Mouse (Mus musculus): ENCODE results near the gene Olfml3. TPM values are rescaled to one million over a fixed set of nuclear protein-coding genes. Genes with fewer than 3 reads are reported as not detected.

Olfml3 gene
- polyA plus RNA-seq (2015; fragmentation: Nextera tagmentation; extraction: Ambion mirVana) = 48.5 and 51.2 TPM in 2 replicates

- ATAC-seq (replicated peaks; ENCODE audit: low FRiP score, low read depth) = peak; percentile 76
- peak within 1 kb of the TSS; percentile 67 for H3K4me2 ChIP-seq (ENCODE audit: low read length)
- H3K4me1 ChIP-seq (replicated peaks; ENCODE audit: insufficient read depth, low read length) = peaks cover 15% of the 10 kb centered on the region; the same call in 1 of the 2 replicates
- WGBS = under 1% methylated on average over 18 of the region's 18 CpGs
- peak within 1 kb of the TSS; percentile 45; the same call in 1 of the 2 replicates for H3K9ac ChIP-seq (ENCODE audit: low read depth, low read length)
- H3K27me3 ChIP-seq (ENCODE audit: insufficient read depth, low read length) = no peaks in the 10 kb centered on the region
- H3K4me3 ChIP-seq (replicated peaks; ENCODE audit: low read depth, low read length) = peak within 1 kb of the TSS; percentile 33
- peak; percentile 90 for TF ChIP-seq CTCF (IDR thresholded peaks at IDR 0.05; ENCODE audit: low read depth)
- H3K36me3 ChIP-seq (ENCODE audit: insufficient read depth, low read length) = peaks cover 6% of the 10 kb centered on the region; the same call in 1 of the 2 replicates
- peak within 1 kb of the TSS; percentile 82 for H3K27ac ChIP-seq
- DNase-seq (ENCODE audit: low spot score) = peak; percentile 94
- H3K9me3 ChIP-seq (replicated peaks; ENCODE audit: low read length) = no peaks in the 10 kb centered on the region
Observed at GRCm38 (mm10) chr3:103737778-103738571, at the start of gene Olfml3. TSS of gene Olfml3 (minus strand) at chr3:103738001.

GRCm38 (mm10) chr3:103787225-103787624, 49.4 kb upstream of the Olfml3 start:
- Histone ChIP-seq H3K36me3 (ENCODE audit: insufficient read depth, low read length) (no peaks in the 10 kb centered on the region), H3K4me1 (replicated peaks; ENCODE audit: insufficient read depth, low read length) (0 out of 2 replicates have a peak, but pooled peaks cover 8% of the 10 kb centered on the region), H3K9me3 (replicated peaks; ENCODE audit: low read length) (no peaks in the 10 kb centered on the region), H3K4me3 (replicated peaks; ENCODE audit: low read depth, low read length) (no peak overlapping the region), H3K4me2 (ENCODE audit: low read length) (no peak overlapping the region), H3K9ac (ENCODE audit: low read depth, low read length) (no peak overlapping the region), H3K27ac (no peak overlapping the region), H3K27me3 (ENCODE audit: insufficient read depth, low read length) (no peaks in the 10 kb centered on the region)
- TF ChIP-seq CTCF (IDR thresholded peaks at IDR 0.05; ENCODE audit: low read depth) = no peak
- DNase-seq (ENCODE audit: low spot score) (no peak), ATAC-seq (replicated peaks; ENCODE audit: low FRiP score, low read depth) (no peak)
- WGBS = 54% methylated on average over 7 of the region's 7 CpGs

GRCm38 (mm10) chr3:103782844-103783609, 45.2 kb upstream of the Olfml3 start:
- no peak for DNase-seq (ENCODE audit: low spot score)
- Histone ChIP-seq H3K36me3 (ENCODE audit: insufficient read depth, low read length) (no peaks in the 10 kb centered on the region), H3K27me3 (ENCODE audit: insufficient read depth, low read length) (no peaks in the 10 kb centered on the region), H3K4me2 (ENCODE audit: low read length) (no peak overlapping the region), H3K4me3 (replicated peaks; ENCODE audit: low read depth, low read length) (no peak overlapping the region), H3K27ac (no peak overlapping the region), H3K9ac (ENCODE audit: low read depth, low read length) (no peak overlapping the region), H3K4me1 (replicated peaks; ENCODE audit: insufficient read depth, low read length) (no peaks in the 10 kb centered on the region), H3K9me3 (replicated peaks; ENCODE audit: low read length) (no peaks in the 10 kb centered on the region)
- ATAC-seq (replicated peaks; ENCODE audit: low FRiP score, low read depth) = no peak
- 83% methylated on average over 4 of the region's 4 CpGs for whole genome bisulfite sequencing
- TF ChIP-seq CTCF (IDR thresholded peaks at IDR 0.05; ENCODE audit: low read depth) = no peak

GRCm38 (mm10) chr3:103780777-103781176, 43.0 kb upstream of the Olfml3 start:
- 72% methylated on average over 5 of the region's 5 CpGs for WGBS
- Histone ChIP-seq H3K27me3 (ENCODE audit: insufficient read depth, low read length) (no peaks in the 10 kb centered on the region), H3K9me3 (replicated peaks; ENCODE audit: low read length) (no peaks in the 10 kb centered on the region), H3K4me2 (ENCODE audit: low read length) (no peak overlapping the region), H3K36me3 (ENCODE audit: insufficient read depth, low read length) (peaks cover 9% of the 10 kb centered on the region), H3K27ac (no peak overlapping the region), H3K4me3 (replicated peaks; ENCODE audit: low read depth, low read length) (no peak overlapping the region), H3K4me1 (replicated peaks; ENCODE audit: insufficient read depth, low read length) (no peaks in the 10 kb centered on the region), H3K9ac (ENCODE audit: low read depth, low read length) (no peak overlapping the region)
- no peak for TF ChIP-seq CTCF (IDR thresholded peaks at IDR 0.05; ENCODE audit: low read depth)
- no peak for DNase-seq (ENCODE audit: low spot score)
- ATAC-seq (replicated peaks; ENCODE audit: low FRiP score, low read depth) = no peak

GRCm38 (mm10) chr3:103780271-103780670, 42.5 kb upstream of the Olfml3 start:
- Histone ChIP-seq H3K27ac (no peak overlapping the region), H3K36me3 (ENCODE audit: insufficient read depth, low read length) (peaks cover 13% of the 10 kb centered on the region), H3K9me3 (replicated peaks; ENCODE audit: low read length) (no peaks in the 10 kb centered on the region), H3K4me1 (replicated peaks; ENCODE audit: insufficient read depth, low read length) (no peaks in the 10 kb centered on the region), H3K4me2 (ENCODE audit: low read length) (no peak overlapping the region), H3K9ac (ENCODE audit: low read depth, low read length) (no peak overlapping the region), H3K4me3 (replicated peaks; ENCODE audit: low read depth, low read length) (no peak overlapping the region), H3K27me3 (ENCODE audit: insufficient read depth, low read length) (no peaks in the 10 kb centered on the region)
- no peak for TF ChIP-seq CTCF (IDR thresholded peaks at IDR 0.05; ENCODE audit: low read depth)
- 98% methylated on average over 3 of the region's 3 CpGs for WGBS
- ATAC-seq (replicated peaks; ENCODE audit: low FRiP score, low read depth) = no peak
- DNase-seq (ENCODE audit: low spot score) = no peak

GRCm38 (mm10) chr3:103779183-103779582, 41.4 kb upstream of the Olfml3 start:
- Histone ChIP-seq H3K9ac (ENCODE audit: low read depth, low read length) (no peak overlapping the region), H3K27ac (no peak overlapping the region), H3K9me3 (replicated peaks; ENCODE audit: low read length) (no peaks in the 10 kb centered on the region), H3K27me3 (ENCODE audit: insufficient read depth, low read length) (no peaks in the 10 kb centered on the region), H3K4me1 (replicated peaks; ENCODE audit: insufficient read depth, low read length) (no peaks in the 10 kb centered on the region), H3K4me2 (ENCODE audit: low read length) (no peak overlapping the region), H3K4me3 (replicated peaks; ENCODE audit: low read depth, low read length) (no peak overlapping the region), H3K36me3 (ENCODE audit: insufficient read depth, low read length) (peaks cover 13% of the 10 kb centered on the region)
- DNase-seq (ENCODE audit: low spot score) (no peak), ATAC-seq (replicated peaks; ENCODE audit: low FRiP score, low read depth) (no peak)
- TF ChIP-seq CTCF (IDR thresholded peaks at IDR 0.05; ENCODE audit: low read depth) = no peak
- 88% methylated on average over 7 of the region's 7 CpGs for WGBS

Data from kidney, postnatal 0 days (tissue).